Mouse (Mus musculus): ENCODE data around the gene Nebl. TPM values are rescaled to one million over a fixed set of nuclear protein-coding genes. Genes with fewer than 3 reads are reported as not detected.

Nebl gene
- polyA plus RNA-seq (2015; fragmentation: Nextera tagmentation; extraction: Ambion mirVana): 0.44 and 0.51 TPM in 2 replicates

GRCm38 (mm10) chr2:17730957-17731830, at the start of gene Nebl:
Nebl (minus strand) TSS chr2:17731464.

Small RNAs within 50 kb of the gene (microRNA-seq; reads per million reads assigned to microRNA genes)
- 0 reads per million in 2 experiments for gene Mir6419

Measured in skeletal muscle tissue, postnatal 0 days (tissue).